Mouse (Mus musculus) embryo, embryonic 11 days (tissue): ENCODE measurements around the gene Drc3.
A peak's percentile ranks its signal among the peaks of the same experiment; 100 is the strongest.

Source experiments
- DNase-seq: peaks from one replicate; pipeline ENCODE4 v3.0.0-alpha.2; 2015

Drc3 gene

DNA sequence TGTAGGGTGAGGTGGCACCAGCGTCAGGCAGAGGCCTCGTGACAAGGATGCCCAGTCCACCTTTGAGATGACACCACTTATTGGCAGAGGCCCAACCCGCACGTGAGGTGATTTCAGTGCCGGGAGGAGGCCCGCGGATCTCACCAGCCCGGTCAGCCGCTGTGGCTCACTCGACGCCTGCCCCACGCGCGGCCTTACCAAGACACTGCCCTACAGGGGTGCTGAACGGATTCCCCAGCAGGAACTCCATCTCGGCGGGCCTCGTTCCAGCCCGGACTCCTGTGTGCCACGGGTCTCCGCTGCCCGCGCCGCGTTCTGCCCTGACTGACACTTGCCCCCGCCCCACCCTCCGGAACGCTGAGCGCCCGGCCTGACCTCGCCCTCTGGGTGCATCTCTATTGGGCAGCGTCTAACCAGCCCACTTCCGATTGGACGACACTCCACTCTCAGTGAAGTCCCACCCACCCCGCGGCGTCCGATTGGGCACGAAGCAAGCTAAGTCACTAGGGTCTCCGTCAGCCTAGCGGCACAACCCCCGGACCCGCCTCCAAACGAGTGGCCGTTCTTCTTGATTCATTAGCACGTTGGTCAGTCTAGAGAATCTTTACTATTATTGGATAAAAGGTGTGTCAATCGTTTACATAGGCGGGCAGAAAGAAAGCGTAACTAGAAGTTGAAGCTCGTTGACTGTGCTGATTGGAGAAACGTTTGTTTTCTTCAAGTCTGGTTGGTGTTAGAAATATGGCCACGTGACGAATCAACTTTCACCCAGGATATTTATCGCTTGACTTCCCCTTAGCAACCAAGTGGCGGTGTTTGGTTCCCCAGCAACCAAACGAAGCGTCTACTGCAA lies at the start of gene Drc3, which contains the start of gene Tom1l2:
Gene Drc3 (plus strand): TSS at position 771 of the 853 bp plus-strand sequence.
Gene Tom1l2 (minus strand): TSS at position 347 of the 853 bp plus-strand sequence.
- DNase-seq: peak; percentile 100

- DNase-seq: no peak
Observed at GRCm38 (mm10) chr11:60303497-60303896, 49.6 kb upstream of the Drc3 start.

DNA sequence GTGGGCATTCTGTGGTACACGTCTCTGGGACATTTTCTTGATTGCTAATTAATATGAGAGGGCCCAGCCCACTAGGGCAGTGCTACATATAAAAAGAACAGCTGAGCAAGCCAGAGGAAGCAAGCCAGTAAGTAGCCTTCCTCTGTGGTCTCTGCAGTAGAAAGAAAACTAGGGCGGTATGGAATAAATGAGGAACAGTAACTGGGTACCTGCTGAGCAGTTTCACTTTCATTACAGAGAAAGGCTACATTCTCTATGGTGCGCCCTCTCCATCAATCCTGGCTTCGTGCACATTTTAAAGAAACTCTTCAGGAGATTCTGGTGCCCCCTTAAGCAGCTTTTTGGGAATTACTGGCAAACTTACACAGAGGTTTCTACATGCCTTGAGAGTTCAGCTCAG lies 47.5 kb upstream of the Drc3 start:
- no peak for DNase-seq

- no peak for DNase-seq
Observed at GRCm38 (mm10) chr11:60306834-60307233, 46.3 kb upstream of the Drc3 start.

DNA sequence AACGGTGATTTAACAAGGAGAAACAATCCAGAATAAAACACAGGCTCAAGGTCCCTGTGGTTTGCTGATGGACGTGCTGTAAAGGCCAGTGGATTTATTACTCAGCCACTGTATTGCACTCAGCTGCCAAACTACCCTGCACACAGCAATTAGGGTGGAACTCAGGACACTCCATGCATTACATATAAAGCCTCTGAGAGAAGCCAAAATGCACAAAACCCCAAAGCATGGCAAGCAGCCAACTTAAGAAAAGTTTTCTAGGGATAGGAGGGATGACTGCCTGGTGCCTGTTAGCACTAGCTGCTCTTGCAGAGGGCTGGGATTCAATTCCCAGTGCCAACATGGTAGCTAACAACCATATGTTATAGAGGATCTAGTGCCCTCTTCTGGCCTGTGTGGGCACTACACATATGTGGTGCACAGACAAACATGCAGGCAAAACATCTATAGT lies 45.7 kb upstream of the Drc3 start:
- no peak for DNase-seq

DNA sequence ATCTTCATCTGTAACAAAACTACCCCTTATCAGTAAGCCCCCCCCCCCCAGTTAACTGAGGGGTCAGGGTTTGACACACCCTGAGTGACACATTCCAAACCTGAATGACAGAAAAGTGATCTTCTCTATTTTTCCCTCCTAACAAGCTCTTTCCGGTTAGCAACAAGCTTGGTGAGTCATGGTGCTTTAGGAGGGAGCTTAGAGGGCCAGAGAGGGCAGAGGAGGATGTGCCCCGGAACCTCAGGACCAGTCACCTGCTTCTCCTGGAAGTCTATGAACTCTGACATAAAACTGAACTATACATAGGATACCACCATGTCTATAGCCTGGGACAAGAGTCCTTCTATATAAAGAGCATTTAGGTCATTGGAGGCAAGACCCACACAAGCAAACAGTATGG lies 45.1 kb upstream of the Drc3 start:
- no peak for DNase-seq

DNA sequence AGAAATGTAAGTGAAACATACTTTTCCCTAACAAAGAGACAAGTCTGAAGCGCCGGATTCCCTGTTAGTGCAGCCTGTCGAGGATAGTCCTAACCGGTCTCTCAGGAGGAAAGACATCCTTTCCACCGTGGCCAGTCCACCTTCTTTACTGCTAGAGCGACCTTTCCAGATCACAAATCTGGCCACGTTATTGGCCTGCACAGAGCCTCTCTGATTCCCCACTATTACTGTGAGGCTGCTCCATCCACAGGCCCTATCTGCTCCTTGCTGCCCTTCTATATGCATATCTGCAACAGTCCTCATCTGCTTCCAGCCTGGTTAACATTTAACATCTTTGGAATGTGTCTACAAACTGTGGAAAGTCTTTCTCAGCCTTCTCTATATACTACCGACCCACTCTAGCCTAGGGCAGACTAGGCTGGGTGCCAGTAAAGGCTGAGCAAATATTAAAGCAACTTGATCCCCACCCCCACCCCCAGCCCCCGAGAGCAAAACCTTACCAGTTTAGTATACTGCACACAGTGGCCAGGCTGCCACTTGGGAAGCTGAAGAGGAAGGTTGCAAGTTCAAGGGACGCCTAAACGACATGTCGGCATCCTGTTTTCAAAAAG lies 44.5 kb upstream of the Drc3 start:
- no peak for DNase-seq

- no peak for DNase-seq
Observed at GRCm38 (mm10) chr11:60309875-60310274, 43.3 kb upstream of the Drc3 start.

DNA sequence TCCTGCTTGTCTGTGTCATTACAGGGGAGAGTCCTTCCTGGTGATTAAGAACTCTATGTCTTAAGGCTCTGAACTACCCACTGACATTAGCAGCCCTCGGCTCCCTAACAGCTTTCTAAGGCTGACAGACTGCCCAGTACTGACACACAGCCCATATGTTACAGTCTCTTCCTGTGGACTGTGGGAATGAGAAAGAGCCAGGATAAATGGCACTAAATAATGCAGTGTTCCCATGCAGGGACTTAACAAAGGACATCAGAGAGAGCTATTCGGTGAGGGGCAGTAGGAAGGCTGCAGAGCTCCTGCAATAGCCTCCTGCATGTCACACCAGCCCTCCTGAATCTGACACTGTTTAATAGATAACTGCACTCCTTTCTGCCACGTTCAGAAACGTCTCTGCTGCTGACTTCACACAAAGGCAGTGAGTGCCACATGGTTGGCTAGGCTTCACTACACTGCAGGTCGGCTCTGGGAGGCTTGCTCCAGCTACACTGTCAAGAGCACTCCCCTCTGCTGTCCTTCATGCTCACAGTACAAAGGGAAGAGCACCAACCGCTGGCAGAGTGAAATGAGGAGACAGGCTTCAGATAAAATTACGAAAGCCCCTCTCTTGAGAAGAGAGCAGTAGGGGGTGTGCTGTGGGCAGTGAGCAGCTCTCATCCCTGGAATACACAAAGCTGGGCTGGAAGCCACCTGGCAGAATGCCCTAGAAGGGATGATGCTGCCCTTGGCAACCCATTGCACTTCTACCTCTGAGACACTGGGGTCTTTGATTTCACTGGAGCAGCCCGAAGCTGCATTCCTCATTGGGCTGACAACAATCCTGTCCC lies 41.9 kb upstream of the Drc3 start:
- peak; percentile 57 for DNase-seq

GRCm38 (mm10) chr11:60316250-60316649 lies 36.9 kb upstream of the Drc3 start:
- DNase-seq: no peak

DNA sequence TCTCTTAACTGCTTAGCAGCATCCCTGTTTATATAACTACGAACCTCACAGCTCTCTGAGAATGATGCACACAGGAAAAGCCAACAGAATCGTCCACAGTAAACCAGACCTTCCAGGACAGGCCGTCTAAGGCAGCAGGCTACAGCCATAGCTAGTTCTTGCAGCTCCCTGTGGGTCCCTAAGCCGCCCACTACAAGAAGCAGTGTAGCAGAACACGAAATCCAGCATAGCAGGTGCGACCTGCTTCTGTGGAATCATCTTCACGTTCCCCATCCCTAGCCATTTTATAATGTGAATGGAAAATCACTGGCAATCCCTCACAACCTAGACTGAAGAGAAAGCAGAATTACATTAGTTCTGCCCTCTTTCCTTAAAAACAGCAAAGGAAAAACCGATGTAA lies 36.2 kb upstream of the Drc3 start:
- no peak for DNase-seq

DNA sequence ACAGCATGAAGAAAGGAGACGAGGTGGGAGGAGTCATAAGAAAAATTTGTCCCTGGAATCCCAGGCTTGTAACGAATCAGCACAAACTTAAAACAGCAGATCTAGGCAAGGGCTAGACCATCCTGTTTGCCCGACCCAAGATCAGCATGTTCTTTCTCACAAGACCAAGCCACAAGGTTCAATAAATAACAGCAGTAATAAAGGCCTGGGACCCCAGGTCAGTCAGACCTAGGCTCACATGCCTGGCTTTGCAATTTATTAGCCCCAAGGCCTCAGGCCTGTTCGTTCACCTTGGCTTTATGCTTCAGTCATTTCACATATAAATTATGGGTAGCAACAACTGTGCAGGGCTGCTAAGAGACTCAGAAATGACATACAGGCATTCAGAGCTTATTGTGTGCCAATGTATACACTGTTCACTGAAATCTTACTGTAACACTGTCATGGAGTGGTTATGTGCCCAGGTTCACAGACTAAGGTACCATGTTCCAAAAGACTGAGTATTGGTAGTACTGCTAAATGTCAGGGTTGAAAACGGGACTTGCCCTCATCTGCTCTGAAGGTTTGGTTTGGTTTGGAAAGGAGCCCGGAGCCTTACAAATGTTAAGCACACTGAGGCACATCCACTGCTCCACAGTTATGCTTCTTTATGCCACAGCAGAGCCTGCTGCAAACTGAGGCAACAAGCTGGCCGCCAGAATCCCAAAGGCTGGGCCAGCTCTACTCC lies 35.6 kb upstream of the Drc3 start:
- no peak for DNase-seq

- DNase-seq: no peak
Observed at GRCm38 (mm10) chr11:60318716-60319115, 34.4 kb upstream of the Drc3 start.

GRCm38 (mm10) chr11:60319257-60320066 lies 33.7 kb upstream of the Drc3 start:
- DNase-seq: no peak

- DNase-seq: no peak
Observed at GRCm38 (mm10) chr11:60320426-60321037, 32.6 kb upstream of the Drc3 start.

DNA sequence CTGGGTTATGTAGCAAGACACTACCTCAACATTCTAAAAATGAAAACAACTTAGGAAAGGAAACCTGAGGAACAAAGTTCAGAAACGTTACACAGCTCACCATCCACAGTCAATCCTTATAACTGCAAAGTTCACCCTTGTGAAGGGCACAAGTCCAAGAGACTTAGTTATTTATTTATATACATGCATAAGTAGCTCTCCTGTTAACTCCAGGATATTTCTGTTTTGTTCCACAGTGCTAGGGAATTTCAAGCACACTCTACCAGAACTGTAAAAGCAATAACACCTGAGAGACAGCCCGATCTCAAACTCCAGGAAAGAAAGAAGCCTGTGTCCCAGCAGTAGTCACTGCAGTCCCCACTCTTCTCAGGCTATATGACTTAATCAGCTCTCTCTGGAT lies 31.7 kb upstream of the Drc3 start:
- DNase-seq: no peak

DNA sequence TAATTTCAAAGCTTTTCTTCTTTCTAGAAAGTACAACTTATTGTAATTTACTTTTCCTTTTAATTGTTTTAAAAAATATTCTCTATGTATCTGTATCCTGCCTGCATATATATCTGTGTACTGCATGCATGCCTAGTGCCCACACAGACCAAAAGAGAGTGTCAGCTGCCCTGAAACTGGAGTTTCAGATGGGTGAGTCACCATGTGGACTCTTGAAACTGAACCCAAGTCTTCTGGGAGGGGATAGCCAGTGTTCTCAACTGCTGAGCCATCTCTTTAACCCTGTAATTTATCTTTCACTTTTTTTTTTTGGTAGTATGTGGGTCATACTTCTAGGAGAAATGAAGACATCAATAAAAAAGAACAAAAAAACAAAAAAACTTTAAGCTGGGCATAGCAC lies 29.4 kb upstream of the Drc3 start:
- no peak for DNase-seq

DNA sequence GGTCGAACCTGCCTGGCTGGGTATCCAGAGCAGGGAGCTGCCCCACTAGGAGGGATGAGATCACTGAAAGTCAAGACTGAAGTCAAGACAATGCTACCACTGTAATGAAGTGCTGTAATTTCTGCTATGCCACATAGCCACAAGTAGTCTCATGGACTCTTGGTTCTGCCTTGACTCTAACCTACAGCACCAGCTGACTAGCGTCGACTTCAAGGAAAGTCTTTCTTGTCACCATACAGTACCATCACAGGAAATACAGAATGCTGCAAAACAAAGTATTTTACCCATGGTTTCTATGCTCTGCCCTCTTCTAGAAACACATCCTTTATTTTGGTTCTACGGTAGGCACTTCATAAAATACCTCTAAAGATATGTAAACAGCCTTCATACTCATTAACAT lies 22.6 kb upstream of the Drc3 start:
- no peak for DNase-seq

GRCm38 (mm10) chr11:60333461-60333860 lies 19.7 kb upstream of the Drc3 start:
- DNase-seq: no peak

DNA sequence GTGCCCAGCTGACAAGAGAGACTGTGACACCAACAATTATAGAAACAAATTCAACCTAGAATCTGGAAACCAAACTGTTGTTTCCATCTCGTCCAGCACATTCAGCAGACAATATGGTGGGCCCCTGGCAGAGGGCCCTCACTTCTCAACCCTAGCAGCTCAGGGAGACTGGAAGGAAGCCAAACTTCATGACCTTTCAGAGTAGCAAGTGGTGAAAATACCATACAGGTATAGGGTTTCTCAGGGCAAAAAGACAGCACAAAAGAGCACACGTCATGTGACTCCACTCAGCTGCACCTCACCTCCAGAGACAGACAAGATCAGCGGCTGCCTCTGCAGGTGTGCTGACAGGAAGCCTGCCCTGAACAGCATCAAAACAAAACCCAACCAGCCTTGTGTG lies 19.0 kb upstream of the Drc3 start:
- DNase-seq: no peak

GRCm38 (mm10) chr11:60335771-60336170 lies 17.4 kb upstream of the Drc3 start:
- no peak for DNase-seq
